Mouse (Mus musculus) c-Kit-negative CD71-positive TER-119-positive erythroid progenitor cells, embryonic 14.5 days (primary cell): ENCODE measurements around the gene Svep1.

ENCODE experiments used
- DNase-seq: peaks from one replicate; pipeline ENCODE4 v3.0.0-alpha.2; 2013; ENCODE audit warnings: low read depth, low spot score

Gene Svep1

GRCm38 (mm10) chr4:58206115-58206945 is at the start of gene Svep1:
Svep1 (minus strand) TSS chr4:58206859.
- no peak for DNase-seq

GRCm38 (mm10) chr4:58253410-58253809 is 46.8 kb upstream of the Svep1 start:
- no peak for DNase-seq

GRCm38 (mm10) chr4:58252381-58252780 is 45.7 kb upstream of the Svep1 start:
- DNase-seq: no peak

GRCm38 (mm10) chr4:58245544-58245943 is 38.9 kb upstream of the Svep1 start:
- DNase-seq: no peak

GRCm38 (mm10) chr4:58240416-58240815 is 33.8 kb upstream of the Svep1 start:
- DNase-seq: no peak

- no peak for DNase-seq
These were observed 29.2 kb upstream of the Svep1 start for GRCm38 (mm10) chr4:58235828-58236227.

DNA sequence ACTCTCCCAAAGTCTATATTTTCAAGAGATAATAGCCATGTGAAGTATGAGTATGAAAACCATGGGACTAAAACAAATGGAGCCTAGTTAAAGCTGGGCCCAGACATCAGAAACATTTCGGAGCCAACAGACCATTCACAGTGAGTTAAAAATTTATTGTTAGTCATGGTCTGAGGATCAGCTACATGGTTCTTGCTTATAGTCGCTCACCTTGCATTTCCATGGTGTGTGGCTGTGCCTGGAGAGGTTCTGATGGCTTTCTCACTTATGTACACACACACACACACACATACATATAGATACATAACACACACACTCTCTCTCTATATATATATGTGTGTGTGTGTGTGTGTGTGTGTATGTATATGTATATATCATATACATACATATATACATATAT is 16.8 kb upstream of the Svep1 start:
- DNase-seq: no peak

- DNase-seq: no peak
These were observed 4.7 kb upstream of the Svep1 start for GRCm38 (mm10) chr4:58211374-58211773.

GRCm38 (mm10) chr4:58210557-58211090 is 4.0 kb upstream of the Svep1 start:
- no peak for DNase-seq

DNA sequence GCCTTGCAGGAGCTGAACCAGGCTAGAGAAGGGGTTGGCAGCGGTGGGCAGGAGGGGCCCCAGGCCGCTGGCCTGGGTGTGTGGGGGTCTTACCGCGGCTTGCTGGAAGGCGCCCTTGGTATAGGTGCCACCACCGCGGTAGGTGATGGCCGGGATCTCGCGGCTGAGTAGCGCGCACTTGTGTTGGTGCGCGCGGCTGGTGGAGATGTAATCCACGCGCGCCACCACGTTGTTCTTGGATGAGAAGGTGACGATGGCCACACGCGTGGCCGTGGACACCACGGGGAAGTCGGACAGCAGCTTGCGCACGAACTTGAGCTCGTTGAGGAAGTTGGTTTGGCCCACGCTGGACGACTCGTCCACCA is 927 bp downstream of the Svep1 start:
- DNase-seq: no peak

DNA sequence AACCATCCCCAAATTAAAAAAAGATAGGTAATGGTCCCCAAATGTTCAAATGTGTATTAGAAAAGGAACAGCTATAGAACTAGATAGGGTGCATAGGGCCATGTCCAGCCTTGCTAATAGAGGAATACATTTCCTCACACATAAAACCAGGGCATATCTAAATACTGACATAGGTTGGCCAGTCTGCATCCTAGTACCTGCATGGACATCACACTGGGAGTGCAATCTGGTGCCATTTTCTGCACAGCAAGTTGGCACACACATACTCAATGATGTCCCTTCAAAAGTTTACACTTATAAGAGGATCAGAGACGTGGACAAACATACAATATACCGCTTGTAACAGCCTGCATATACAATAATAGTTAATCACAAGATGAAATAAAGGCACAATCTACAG is 5.0 kb downstream of the Svep1 start:
- no peak for DNase-seq

DNA sequence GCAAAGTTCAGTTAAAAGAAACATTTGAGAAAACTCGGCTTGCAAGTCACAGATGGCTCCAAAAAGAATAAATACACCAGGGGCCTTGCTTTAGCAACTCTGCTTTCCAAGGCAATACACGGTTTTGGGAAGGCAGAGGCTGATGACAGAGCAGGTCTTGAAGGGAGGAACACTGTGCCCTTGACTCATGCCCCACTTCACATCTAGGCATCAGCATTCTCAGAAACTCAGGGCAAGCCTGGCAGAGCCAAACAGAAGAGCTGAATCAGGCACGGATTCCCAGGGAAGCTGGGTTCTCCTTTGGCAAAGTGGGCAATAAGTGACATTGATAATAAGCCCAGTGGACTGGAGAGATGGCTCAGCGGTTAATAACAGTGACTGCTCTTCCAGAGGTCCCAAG is 5.8 kb downstream of the Svep1 start:
- DNase-seq: no peak

DNA sequence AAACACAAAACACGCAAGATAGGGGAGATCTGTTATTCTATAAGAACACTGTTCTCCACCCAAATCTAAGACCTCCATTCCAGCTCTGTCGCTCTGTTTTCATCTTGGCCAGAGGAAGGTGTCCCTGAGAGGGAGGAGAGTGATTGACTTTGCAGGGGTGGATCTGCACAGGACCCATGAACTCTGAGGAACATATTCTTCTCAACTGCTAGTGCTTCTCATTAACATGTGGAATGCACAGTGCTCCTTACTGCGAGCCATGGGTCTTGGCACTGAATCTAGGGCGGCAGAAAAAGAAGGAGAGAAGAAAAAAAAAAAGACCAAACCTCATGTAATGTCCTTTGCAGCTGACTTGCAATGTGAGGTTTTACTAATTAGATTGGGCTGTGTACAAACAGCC is 9.4 kb downstream of the Svep1 start:
- DNase-seq: no peak

GRCm38 (mm10) chr4:58196795-58197194 is 9.9 kb downstream of the Svep1 start:
- DNase-seq: no peak

DNA sequence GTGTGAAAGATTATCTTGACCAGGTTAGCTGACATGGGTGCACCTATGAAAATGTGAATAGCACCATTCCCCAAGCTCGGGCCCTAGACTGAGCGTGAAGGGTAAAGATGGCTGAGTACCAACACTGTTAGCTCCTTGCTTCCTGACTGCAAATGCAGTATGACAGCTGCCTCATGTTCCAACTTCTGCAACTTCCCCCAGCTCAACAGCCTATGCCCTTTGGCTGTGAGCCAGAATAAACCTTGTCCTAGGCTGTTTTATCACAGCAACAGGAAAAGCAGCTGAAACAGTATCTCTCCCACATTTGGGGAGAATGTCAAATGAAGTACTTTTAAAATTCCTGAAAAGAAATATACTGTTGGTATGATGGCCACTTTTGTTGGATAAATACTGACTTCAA is 10.7 kb downstream of the Svep1 start:
- DNase-seq: no peak

DNA sequence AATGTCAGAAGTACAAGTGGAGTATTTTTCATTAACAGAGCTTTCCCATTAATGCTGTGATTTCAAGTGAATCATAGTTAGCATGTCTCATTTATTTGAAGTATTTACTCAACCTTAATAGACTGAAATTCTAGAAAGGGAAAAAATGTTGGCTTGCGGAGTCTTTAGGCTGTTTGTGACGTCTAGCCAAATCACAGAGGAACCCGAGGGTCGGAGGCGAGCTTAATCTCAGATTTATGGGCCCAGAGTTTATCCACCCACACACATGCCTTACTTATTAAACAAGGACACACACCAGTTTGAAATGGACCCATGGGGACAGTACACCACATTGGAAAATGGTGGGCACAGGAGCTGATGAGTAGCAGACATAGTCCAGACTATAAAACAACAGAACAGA is 17.4 kb downstream of the Svep1 start:
- DNase-seq: no peak

GRCm38 (mm10) chr4:58185401-58185800 is 21.3 kb downstream of the Svep1 start:
- no peak for DNase-seq

- no peak for DNase-seq
These were observed 21.8 kb downstream of the Svep1 start for GRCm38 (mm10) chr4:58184681-58185341.

GRCm38 (mm10) chr4:58183897-58184296 is 22.8 kb downstream of the Svep1 start:
- DNase-seq: no peak

DNA sequence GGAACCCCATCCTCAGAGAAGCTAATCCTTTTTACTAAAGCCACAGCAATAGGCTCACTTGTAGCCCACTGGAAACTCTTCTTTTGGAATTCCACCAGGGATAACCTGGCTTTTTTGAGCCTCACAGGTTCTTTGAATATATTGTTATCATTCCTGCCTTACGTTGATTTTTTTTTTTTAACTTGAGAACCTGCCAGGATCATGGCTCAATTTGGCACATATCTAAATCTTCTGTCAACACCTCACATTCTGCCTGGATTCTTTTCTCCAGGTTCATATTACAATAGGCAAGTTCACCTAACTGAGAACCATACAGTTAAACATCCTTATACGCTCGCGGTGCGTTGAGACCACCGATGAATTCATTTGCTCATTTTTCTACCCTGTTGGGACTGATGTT is 28.2 kb downstream of the Svep1 start:
- no peak for DNase-seq

DNA sequence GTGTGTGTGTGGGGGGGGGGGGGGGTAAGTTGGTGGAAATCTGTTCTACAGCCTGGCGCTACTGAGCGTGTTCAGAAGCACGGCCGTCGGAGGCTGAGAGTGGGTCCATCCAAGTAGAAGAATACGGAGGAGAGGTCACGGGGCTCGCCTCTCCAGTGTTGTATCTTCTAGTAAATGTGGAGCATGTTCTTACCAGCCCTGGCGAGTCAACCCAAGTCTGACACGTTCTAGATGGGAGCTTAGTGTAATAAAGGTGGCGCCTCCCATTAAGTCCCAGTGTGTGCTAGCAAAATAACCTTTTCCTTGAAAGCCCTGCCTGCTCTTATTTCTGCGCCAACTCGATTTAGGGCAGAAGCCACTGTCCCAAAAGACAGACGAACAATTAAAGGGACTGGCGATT is 29.4 kb downstream of the Svep1 start:
- DNase-seq: no peak

- DNase-seq: no peak
These were observed 32.1 kb downstream of the Svep1 start for GRCm38 (mm10) chr4:58174435-58174987.

DNA sequence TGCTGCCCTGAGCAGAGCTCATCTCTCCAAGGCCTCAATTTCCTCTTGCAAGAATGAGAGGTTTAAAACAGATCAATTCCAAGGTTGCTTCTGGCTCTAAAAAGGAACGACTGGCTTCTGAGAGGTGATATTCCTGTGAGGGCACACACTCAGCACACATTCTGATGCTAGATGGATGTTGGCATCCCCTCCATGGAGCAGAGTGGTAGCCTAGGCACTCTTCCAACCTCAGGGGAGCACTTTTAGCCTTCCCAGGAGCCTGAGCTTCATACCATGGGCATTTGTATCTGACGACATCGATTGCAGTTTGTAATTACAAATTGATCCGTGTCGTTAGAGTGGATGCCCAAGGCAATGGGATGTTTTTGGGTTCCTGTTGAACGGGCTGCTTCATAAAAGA is 33.3 kb downstream of the Svep1 start:
- no peak for DNase-seq
